Mouse (Mus musculus) kidney, embryonic 14.5 days (tissue): Measurements from ENCODE around the gene Ndufa13. TPM values are rescaled to one million over a fixed set of nuclear protein-coding genes. Genes with fewer than 3 reads are reported as not detected.

ENCODE experiments used
- ATAC-seq: fragments of 200-750 bp; cut with Nextera tagmentation; 2 replicates; pipeline ENCODE4 v1.8.0; 2017; ENCODE audit warnings: moderate number of reproducible peaks, mild to moderate bottlenecking, moderate TSS enrichment, moderate library complexity; ENCODE audit not compliant: low FRiP score, low TSS enrichment
- H3K27ac ChIP-seq: fragments of 300-500 bp; sonication (generic); 2 replicates; pipeline ENCODE4 v1.5.1; 2014; ENCODE audit warnings: low read depth, mild to moderate bottlenecking, low read length, moderate library complexity, mixed read lengths
- H3K27me3 ChIP-seq: fragments of 300-500 bp; sonication (generic); 2 replicates; pipeline ENCODE4 v1.6.1; 2014; ENCODE audit warnings: mild to moderate bottlenecking, low read length; ENCODE audit not compliant: control insufficient read depth, insufficient read depth
- H3K36me3 ChIP-seq: fragments of 300-500 bp; sonication (generic); 2 replicates; pipeline ENCODE4 v1.6.1; 2014; ENCODE audit warnings: low read length, mixed read lengths; ENCODE audit not compliant: control insufficient read depth, insufficient read depth
- H3K4me1 ChIP-seq: fragments of 300-500 bp; sonication (generic); 2 replicates; pipeline ENCODE4 v1.6.1; 2014; ENCODE audit warnings: low read length, mixed read lengths; ENCODE audit not compliant: control insufficient read depth, insufficient read depth
- H3K4me2 ChIP-seq: fragments of 300-500 bp; sonication (generic); replicated peaks from 2 replicates; pipeline ENCODE4 v1.6.1; 2014; ENCODE audit warnings: low read depth, mild to moderate bottlenecking, low read length
- H3K4me3 ChIP-seq: fragments of 300-500 bp; sonication (generic); 2 replicates; pipeline ENCODE4 v1.5.1; 2014; ENCODE audit warnings: mild to moderate bottlenecking, low read length
- H3K9ac ChIP-seq: fragments of 300-500 bp; sonication (generic); 2 replicates; pipeline ENCODE4 v1.6.1; 2014; ENCODE audit warnings: low read depth, mild to moderate bottlenecking, low read length, moderate library complexity
- H3K9me3 ChIP-seq: fragments of 300-500 bp; sonication (generic); 2 replicates; pipeline ENCODE4 v1.6.1; 2016; ENCODE audit warnings: low read length; ENCODE audit not compliant: control insufficient read depth
- WGBS: fragments of 180-500 bp; shearing (Covaris S2); extraction: QIAGEN DNeasy Blood & Tissue Kit; methylation state at CpG from one replicate; pipeline ENCODE4 v1.1.7; 2014; 5-methylcytosine and 5-hydroxymethylcytosine counted together
- polyA plus RNA-seq: library from polyadenylated mRNA; unstranded; fragments of >200 nt; fragmentation: Nextera tagmentation; extraction: Ambion mirVana; gene quantifications from 2 replicates; pipeline ENCODE4 v1.2.1, GENCODE M21; 2014

The Ndufa13 gene
- polyA plus RNA-seq, 1 experiment from 2014 or later, result 192 TPM

DNA sequence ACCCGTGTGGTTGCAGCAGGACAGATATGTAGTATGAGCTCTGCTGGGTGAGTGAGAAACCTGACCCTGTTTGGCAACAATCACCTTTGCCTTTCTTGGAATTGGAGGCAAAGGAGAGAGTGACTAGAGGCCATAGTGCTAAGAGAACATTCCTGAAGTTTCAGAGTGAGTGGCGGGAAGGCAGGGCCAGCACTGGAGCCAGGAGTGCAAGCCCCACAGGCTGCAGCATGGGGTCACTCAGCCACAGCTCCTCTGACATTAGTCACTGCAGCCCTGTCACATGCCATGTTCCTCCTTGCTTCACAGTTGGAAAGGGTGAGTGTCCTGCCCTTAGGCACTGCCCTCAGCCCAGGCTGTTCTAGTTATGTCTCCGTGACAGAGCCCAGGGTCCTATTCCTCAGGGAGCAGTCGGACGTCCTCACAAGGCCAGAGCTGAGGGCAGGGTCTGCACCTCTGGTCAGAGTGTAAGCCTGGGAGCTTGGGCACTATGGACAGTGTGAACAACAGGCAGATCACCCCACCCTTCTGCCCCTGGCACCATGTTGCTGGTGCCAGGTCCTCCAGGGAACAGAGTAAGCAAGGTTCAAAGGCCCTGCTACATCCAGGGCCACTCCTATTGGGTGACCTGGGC, 34.5 kb downstream of the Ndufa13 start:
- no peak overlapping the region for H3K9ac ChIP-seq
- H3K4me1 ChIP-seq, result no peaks in the 10 kb centered on the region
- no peak overlapping the region for H3K27ac ChIP-seq
- 72% methylated on average over 5 of the region's 5 CpGs for WGBS
- no peak overlapping the region for H3K4me3 ChIP-seq
- ATAC-seq, result no peak
- H3K27me3 ChIP-seq, result no peaks in the 10 kb centered on the region
- no peak overlapping the region for H3K4me2 ChIP-seq
- H3K9me3 ChIP-seq, result no peaks in the 10 kb centered on the region
- no peaks in the 10 kb centered on the region for H3K36me3 ChIP-seq

DNA sequence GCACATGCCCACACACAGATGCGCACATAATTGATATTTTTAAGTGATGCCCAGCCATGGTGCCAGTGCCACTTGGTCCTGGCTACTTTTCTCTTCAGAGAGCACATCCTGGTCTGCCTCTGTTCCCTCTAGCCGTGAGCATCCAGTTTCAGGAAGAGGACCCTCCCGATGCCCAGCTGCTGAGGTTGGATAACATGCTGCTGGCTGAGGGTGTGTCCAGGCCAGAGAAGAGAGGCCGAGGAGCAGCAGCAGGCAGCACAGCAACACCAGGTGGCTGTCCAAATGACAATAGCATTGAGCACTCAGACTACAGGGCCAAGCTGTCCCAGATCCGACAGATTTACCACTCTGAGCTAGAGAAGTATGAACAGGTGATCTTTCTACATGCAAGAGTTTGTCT, 38.2 kb downstream of the Ndufa13 start:
- 58% methylated on average over 5 of the region's 5 CpGs for WGBS
- ATAC-seq, result no peak
- Histone ChIP-seq H3K9me3 (no peaks in the 10 kb centered on the region), H3K4me3 (no peak overlapping the region), H3K4me2 (no peak overlapping the region), H3K9ac (no peak overlapping the region), H3K27me3 (no peaks in the 10 kb centered on the region), H3K4me1 (no peaks in the 10 kb centered on the region), H3K36me3 (no peaks in the 10 kb centered on the region), H3K27ac (no peak overlapping the region)

DNA sequence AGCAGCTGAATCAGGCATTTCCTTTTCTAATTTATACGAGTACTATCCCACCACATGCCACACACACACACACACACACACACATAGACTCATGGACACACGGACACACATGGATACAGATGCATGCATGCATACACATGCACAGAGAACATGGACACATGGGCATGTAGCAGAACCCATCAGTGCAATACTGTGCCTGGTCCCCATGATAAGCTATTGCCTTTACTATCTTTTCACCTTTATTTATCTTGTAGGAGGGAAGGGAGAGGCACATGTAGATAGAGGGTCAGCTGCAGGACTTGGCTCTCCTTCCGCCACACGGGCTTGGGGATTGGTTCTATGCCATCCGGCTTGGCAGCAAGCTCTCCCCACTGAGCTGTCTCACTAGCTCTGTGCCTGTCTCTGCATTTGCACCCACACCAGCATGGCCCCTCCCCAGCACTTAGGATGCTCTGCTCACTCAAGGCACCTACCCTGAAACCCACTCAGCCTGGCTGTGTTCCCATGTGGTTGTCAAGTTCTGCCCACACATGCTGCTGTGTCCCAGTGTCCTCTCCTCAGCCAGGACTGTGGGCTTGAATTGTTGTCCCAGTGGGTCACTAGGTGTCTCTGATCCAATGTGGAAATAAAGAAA, 38.9 kb downstream of the Ndufa13 start:
- Histone ChIP-seq H3K27ac (no peak overlapping the region), H3K9me3 (no peaks in the 10 kb centered on the region), H3K36me3 (no peaks in the 10 kb centered on the region), H3K4me3 (no peak overlapping the region), H3K4me1 (no peaks in the 10 kb centered on the region), H3K9ac (no peak overlapping the region), H3K4me2 (no peak overlapping the region), H3K27me3 (no peaks in the 10 kb centered on the region)
- ATAC-seq, result no peak
- 88% methylated on average over 5 of the region's 5 CpGs for WGBS

DNA sequence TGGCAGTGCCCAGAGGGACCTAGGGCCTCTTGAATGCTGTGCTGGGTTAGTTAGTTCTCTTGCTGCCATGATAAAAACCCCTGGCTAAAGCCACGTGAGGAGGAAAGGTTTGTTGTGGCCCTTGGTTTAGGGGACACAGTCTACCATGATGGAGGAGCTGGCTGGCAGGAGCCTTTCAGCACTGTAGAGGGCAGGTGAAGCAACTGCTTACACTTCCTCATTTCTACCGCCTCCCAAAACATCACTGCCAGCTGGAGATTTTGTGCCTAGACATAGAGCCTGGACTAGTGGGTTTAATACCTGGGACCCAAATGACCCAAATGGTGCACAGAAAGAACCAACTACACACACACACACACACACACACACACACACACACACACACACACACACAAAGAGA, 41.1 kb downstream of the Ndufa13 start:
- Histone ChIP-seq H3K4me2 (no peak overlapping the region), H3K4me1 (no peaks in the 10 kb centered on the region), H3K27ac (no peak overlapping the region), H3K27me3 (no peaks in the 10 kb centered on the region), H3K9ac (no peak overlapping the region), H3K9me3 (no peaks in the 10 kb centered on the region), H3K4me3 (no peak overlapping the region), H3K36me3 (no peaks in the 10 kb centered on the region)
- WGBS, result 68% methylated on average over 2 of the region's 2 CpGs
- ATAC-seq, result no peak

DNA sequence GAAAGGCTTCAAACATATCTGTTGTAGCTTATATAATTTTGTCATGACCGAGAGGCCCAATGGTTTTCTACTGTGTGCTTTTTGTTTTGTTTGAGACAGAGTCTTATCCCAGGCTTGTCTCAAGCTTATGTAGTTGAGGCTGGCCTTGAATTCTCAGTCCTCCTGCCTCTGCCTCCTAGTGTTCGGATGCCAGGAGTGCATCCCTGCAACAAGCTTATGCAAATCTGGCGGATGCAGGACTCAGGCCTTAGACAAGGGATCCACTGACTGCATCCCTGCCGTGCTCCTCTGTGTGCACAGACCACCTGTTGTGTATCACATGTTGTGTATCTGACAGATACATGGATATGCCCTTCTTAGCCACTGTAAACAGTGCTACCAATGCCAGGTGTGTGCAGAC, 41.6 kb downstream of the Ndufa13 start:
- H3K27ac ChIP-seq, result no peak overlapping the region
- no peak overlapping the region for H3K4me2 ChIP-seq
- no peak overlapping the region for H3K4me3 ChIP-seq
- WGBS, result 65% methylated on average over 4 of the region's 4 CpGs
- H3K36me3 ChIP-seq, result no peaks in the 10 kb centered on the region
- H3K9ac ChIP-seq, result no peak overlapping the region
- no peaks in the 10 kb centered on the region for H3K9me3 ChIP-seq
- no peaks in the 10 kb centered on the region for H3K4me1 ChIP-seq
- no peaks in the 10 kb centered on the region for H3K27me3 ChIP-seq
- ATAC-seq, result no peak

DNA sequence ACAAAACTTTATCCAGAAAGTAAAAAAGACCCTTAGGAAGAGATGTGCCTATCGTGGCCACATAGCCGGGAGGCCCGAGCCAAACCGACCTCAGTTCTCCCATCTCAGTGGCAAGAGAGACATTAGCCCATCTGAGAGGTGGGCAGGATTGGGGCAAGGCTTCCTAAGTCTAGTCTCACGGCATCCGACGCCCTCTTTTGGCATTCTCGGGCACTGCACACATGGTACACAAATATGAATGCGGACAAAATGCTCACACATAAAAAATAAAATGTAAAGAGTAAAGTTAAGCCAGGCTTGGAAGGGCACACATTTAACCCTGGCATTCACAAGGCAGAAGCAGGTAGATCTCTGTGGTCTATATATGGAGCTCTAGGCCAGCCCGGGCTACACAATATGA, 48.5 kb downstream of the Ndufa13 start:
- Histone ChIP-seq H3K4me1 (no peaks in the 10 kb centered on the region), H3K9ac (no peak overlapping the region), H3K9me3 (no peaks in the 10 kb centered on the region), H3K4me3 (no peak overlapping the region), H3K4me2 (no peak overlapping the region), H3K27me3 (no peaks in the 10 kb centered on the region), H3K36me3 (no peaks in the 10 kb centered on the region), H3K27ac (no peak overlapping the region)
- 89% methylated on average over 10 of the region's 10 CpGs for WGBS
- ATAC-seq, result no peak

DNA sequence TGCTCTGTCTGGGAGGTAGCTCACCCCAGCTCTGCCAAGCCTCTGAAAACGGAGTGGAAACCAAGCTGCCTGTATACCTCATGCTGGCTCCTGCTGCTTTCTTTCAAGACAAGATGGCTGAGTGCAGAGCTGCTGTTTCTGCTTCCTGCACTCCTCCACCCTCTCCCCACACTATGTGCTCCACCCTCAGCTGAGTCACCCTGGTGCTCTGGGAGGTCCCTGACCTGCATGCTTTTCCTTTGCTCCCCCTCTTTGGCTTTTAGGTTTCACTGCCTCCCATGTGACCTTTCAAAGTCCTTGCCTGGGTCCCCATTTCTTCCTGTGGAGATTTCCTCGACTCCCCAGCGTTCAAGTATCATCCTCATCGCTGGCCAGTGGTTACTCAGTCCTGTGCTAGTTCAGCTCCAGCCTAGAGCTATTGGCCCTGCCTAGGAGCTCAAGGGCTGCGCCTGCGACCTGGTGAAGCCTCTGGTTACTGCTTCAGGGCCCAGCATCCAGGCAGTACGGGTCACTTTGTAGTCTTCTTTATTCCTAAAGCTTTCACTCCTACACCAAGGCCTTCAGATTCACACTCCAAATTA, 51.3 kb downstream of the Ndufa13 start:
- WGBS, result 74% methylated on average over 7 of the region's 7 CpGs
- no peaks in the 10 kb centered on the region for H3K27me3 ChIP-seq
- H3K9ac ChIP-seq, result no peak overlapping the region
- no peak for ATAC-seq
- no peaks in the 10 kb centered on the region for H3K4me1 ChIP-seq
- no peaks in the 10 kb centered on the region for H3K9me3 ChIP-seq
- no peak overlapping the region for H3K4me3 ChIP-seq
- no peaks in the 10 kb centered on the region for H3K36me3 ChIP-seq
- no peak overlapping the region for H3K4me2 ChIP-seq
- no peak overlapping the region for H3K27ac ChIP-seq

DNA sequence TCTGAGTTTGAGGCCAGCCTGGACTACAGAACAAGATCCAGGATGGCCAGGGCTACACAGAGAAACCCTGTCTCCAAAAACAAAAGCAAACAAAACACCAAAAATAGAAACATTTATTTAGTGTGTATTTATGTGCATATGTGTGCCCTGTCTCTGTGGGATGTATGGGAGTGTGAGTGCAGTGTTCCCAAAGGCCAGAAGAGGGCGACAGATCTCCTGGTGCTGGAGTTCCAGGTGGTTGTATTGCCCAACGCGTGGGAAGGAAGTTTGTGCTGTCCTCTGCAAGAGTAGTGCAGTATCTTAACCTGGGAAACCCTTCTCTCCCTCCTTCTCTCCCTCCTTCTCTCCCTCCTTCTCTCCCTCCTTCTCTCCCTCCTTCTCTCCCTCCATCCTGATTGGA, 52.5 kb downstream of the Ndufa13 start:
- Histone ChIP-seq H3K4me3 (no peak overlapping the region), H3K27ac (no peak overlapping the region), H3K4me1 (no peaks in the 10 kb centered on the region), H3K9me3 (no peaks in the 10 kb centered on the region), H3K27me3 (no peaks in the 10 kb centered on the region), H3K36me3 (no peaks in the 10 kb centered on the region), H3K9ac (no peak overlapping the region), H3K4me2 (no peak overlapping the region)
- ATAC-seq, result no peak
- 28% methylated on average over 3 of the region's 3 CpGs for WGBS

DNA sequence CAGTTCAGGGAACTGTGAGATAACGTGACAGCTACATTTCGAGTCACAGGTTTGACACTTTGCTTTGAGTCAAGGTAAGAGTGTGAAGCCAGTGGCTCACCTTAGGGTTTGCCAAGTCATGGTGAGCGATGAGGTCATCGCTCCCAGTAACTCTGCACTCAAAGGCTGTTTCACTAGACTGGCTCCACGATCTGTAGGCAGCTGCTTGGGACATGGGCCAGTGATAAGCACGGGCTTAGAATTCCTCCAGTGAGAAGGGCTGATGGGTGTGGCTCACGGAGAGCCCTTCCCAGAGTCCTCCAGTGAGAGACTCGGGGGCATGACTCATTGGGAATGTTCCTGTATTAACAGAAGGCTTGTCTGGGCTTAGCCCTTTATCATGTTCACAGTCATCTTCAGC, 53.4 kb downstream of the Ndufa13 start:
- no peaks in the 10 kb centered on the region for H3K4me1 ChIP-seq
- H3K4me3 ChIP-seq, result no peak overlapping the region
- WGBS, result 83% methylated on average over 8 of the region's 8 CpGs
- H3K9ac ChIP-seq, result no peak overlapping the region
- H3K27me3 ChIP-seq, result no peaks in the 10 kb centered on the region
- no peaks in the 10 kb centered on the region for H3K9me3 ChIP-seq
- H3K36me3 ChIP-seq, result no peaks in the 10 kb centered on the region
- no peak overlapping the region for H3K27ac ChIP-seq
- H3K4me2 ChIP-seq, result no peak overlapping the region
- no peak for ATAC-seq
